21 mouse cellular contexts compared by ENCODE assay signal in the genomic region with DNA sequence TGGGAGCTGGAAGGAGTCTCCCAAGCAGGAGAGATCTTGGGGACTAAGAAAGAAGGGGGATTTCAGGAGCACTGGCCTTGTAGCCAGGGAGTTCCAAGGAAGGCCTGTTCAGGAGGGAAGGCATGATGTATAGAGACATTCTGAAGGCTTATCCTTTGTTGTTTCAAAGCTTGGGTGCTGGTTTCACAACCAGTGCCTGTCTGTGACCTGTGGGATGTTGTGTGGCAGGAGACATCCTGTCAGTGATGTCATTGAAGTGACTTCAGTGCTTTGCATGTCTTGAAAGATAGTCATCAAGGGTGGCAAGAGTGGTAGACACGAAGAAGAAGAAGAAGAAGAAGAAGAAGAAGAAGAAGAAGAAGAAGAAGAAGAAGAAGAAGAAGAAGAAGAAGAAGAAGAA. TPM values are rescaled to one million over a fixed set of nuclear protein-coding genes. Genes with fewer than 3 reads are reported as not detected.
DNase-seq lines count a peak whose midpoint lies in the region; ATAC-seq and TF ChIP-seq lines count a peak whose summit lies in the region.
"Had no signal": no experiment of that assay in that cellular context is flagged by ENCODE, and none has a peak within 500 bp of the region (broad histone marks: within the 10 kb centered on the region; RNA-seq: fewer than 3 reads in every experiment).

No protein-coding gene starts in this region.

- intact Hi-C loops in left cerebral cortex, postnatal 4 days (cut with DNase I) = no loop called here
- intact Hi-C loops in left cerebral cortex, postnatal 25 days (cut with DNase I) = no loop called here

- no peak overlapping the region for H3K9ac ChIP-seq in midbrain, embryonic 15.5 days
- H3K9ac ChIP-seq: forebrain, embryonic 12.5 days; heart, embryonic 13.5 days; hindbrain, embryonic 13.5 days; intestine, embryonic 15.5 days; limb, embryonic 12.5 days; liver, embryonic 12.5 days; neural tube, embryonic 12.5 days had no signal

- TF ChIP-seq CTCF in thymus, adult 2 months (IDR thresholded peaks at IDR 0.05; ENCODE audit: borderline replicate concordance, control insufficient read depth, extremely low read depth, insufficient read depth, low read length, poor library complexity) = no peak

- H3K27me3 ChIP-seq in thymus, adult 2 months (ENCODE audit: control insufficient read depth, insufficient read depth, low read length) = no peaks in the 10 kb centered on the region; the same call in 1 of the 2 replicates
- no peaks in the 10 kb centered on the region for H3K27me3 ChIP-seq in midbrain, embryonic 15.5 days (replicated peaks)
- H3K27me3 ChIP-seq: hindbrain, embryonic 13.5 days; intestine, embryonic 15.5 days; limb, embryonic 12.5 days; liver, embryonic 12.5 days; neural tube, embryonic 12.5 days had no signal

- TF ChIP-seq POLR2A in thymus, adult 2 months (IDR thresholded peaks at IDR 0.05; ENCODE audit: control insufficient read depth, extremely low read depth, insufficient read depth, low read length, poor library complexity) = no peak

- no peaks in the 10 kb centered on the region for H3K36me3 ChIP-seq in thymus, adult 2 months (ENCODE audit: control insufficient read depth, insufficient read depth, low read length)
- H3K36me3 ChIP-seq in midbrain, embryonic 15.5 days (replicated peaks) = no peaks in the 10 kb centered on the region
- H3K36me3 ChIP-seq: embryonic facial prominence, embryonic 10.5 days; forebrain, embryonic 12.5 days; heart, embryonic 13.5 days; hindbrain, embryonic 13.5 days; intestine, embryonic 15.5 days; limb, embryonic 12.5 days; liver, embryonic 12.5 days; neural tube, embryonic 12.5 days had no signal

- H3K4me2 ChIP-seq in midbrain, embryonic 15.5 days = no peak overlapping the region
- H3K4me2 ChIP-seq: forebrain, embryonic 12.5 days; heart, embryonic 13.5 days; hindbrain, embryonic 13.5 days; intestine, embryonic 15.5 days; limb, embryonic 12.5 days; liver, embryonic 12.5 days; neural tube, embryonic 12.5 days had no signal

- peaks cover 50% of the 10 kb centered on the region for H3K4me1 ChIP-seq in thymus, adult 2 months (replicated peaks; ENCODE audit: control insufficient read depth, insufficient read depth, low read length)
- H3K4me1 ChIP-seq in midbrain, embryonic 15.5 days = no peaks in the 10 kb centered on the region
- H3K4me1 ChIP-seq: heart, embryonic 13.5 days; hindbrain, embryonic 13.5 days; intestine, embryonic 15.5 days; liver, embryonic 12.5 days; neural tube, embryonic 12.5 days had no signal

- DNase-seq in thymus, adult 2 months = peak; percentile 45
- DNase-seq in thymus, postnatal 10 days (ENCODE audit: low spot score in 2 of 2) = no peak
- peak; percentile 46 to 59 for DNase-seq in CD8-positive naive resting alpha-beta T cell, adult 2 months (ENCODE audit: low read depth in 2 of 2, low spot score in 2 of 2)
- peak; percentile 85 for DNase-seq in induced T-regulatory cell, adult 2 months (ENCODE audit: low read depth)
- DNase-seq in left cerebral cortex, postnatal 4 days = no peak
- no peak for DNase-seq in left cerebral cortex, postnatal 25 days (ENCODE audit: low spot score in 2 of 2)
- DNase-seq: cerebellum, adult 8-10 months; kidney, adult 9 months; kidney, postnatal 4 days; lung, adult 2 months had no signal

- no peaks in the 10 kb centered on the region for H3K9me3 ChIP-seq in midbrain, embryonic 15.5 days
- H3K9me3 ChIP-seq: embryonic facial prominence, embryonic 10.5 days; forebrain, embryonic 12.5 days; heart, embryonic 13.5 days; hindbrain, embryonic 13.5 days; intestine, embryonic 15.5 days; limb, embryonic 12.5 days; liver, embryonic 12.5 days; neural tube, embryonic 12.5 days had no signal

- peak overlapping the region; percentile 48; the same call in 1 of the 2 replicates for H3K27ac ChIP-seq in thymus, adult 2 months (ENCODE audit: control insufficient read depth, insufficient read depth, low read length)
- H3K27ac ChIP-seq in midbrain, embryonic 15.5 days = no peak overlapping the region
- H3K27ac ChIP-seq: embryonic facial prominence, embryonic 10.5 days; forebrain, embryonic 12.5 days; heart, embryonic 13.5 days; hindbrain, embryonic 13.5 days; intestine, embryonic 15.5 days; limb, embryonic 12.5 days; liver, embryonic 12.5 days; neural tube, embryonic 12.5 days; stomach, postnatal 0 days had no signal

- 10% methylated on average over 1 of the region's 1 CpGs for WGBS in thymus, adult 2 months
- 89% methylated on average over 1 of the region's 1 CpGs for WGBS in midbrain, embryonic 15.5 days

- ATAC-seq in neutrophil, adult 5-6 weeks (ENCODE audit: extremely low read depth, insufficient number of reproducible peaks, low FRiP score, poor library complexity, severe bottlenecking) = peak; percentile 43; the same call in 1 of the 2 replicates
- no peak for ATAC-seq in midbrain, embryonic 15.5 days (replicated peaks)
- ATAC-seq: intestine, embryonic 15.5 days; liver, embryonic 12.5 days had no signal

- H3K4me3 ChIP-seq in thymus, adult 2 months (ENCODE audit: control insufficient read depth, insufficient read depth, low read length) = no peak overlapping the region
- H3K4me3 ChIP-seq in midbrain, embryonic 15.5 days = no peak overlapping the region
- H3K4me3 ChIP-seq: embryonic facial prominence, embryonic 10.5 days; forebrain, embryonic 12.5 days; heart, embryonic 13.5 days; hindbrain, embryonic 13.5 days; intestine, embryonic 15.5 days; limb, embryonic 12.5 days; liver, embryonic 12.5 days; neural tube, embryonic 12.5 days had no signal

RNA-seq across cellular contexts. Expression of a gene that starts 13.7 kb away (rescaled TPM):
- 1,143 and 1,279 TPM in 2 replicates for polyA plus RNA-seq in thymus, adult 2 months (2012; rRNA removed)
- total RNA-seq in neutrophil, adult 5-6 weeks (2017) = 920 and 1,038 TPM in 2 replicates
- 10 to 100 TPM; 22.5 to 23.7 TPM for total RNA-seq in left cerebral cortex, postnatal 4 days (2021)
- total RNA-seq in left cerebral cortex, postnatal 25 days (2021) = 1 to 10 TPM; 1.6 to 2.4 TPM
- 7.0 and 7.1 TPM in 2 replicates for polyA plus RNA-seq in midbrain, embryonic 15.5 days (2015; fragmentation: Nextera tagmentation; extraction: Ambion mirVana)

Comparison
In these comparisons a context has a peak if more than half of its experiments do, and no peak if none do; other contexts are left out.
1. DNase-seq: peak in thymus, adult 2 months (single experiment), CD8-positive naive resting alpha-beta T cell, adult 2 months (2 of 2) and induced T-regulatory cell, adult 2 months (single experiment); none in thymus, postnatal 10 days (0 of 2), left cerebral cortex, postnatal 4 days (single experiment) and left cerebral cortex, postnatal 25 days (0 of 2).
2. RNA of a gene that starts 13.7 kb away (total RNA-seq): 920 to 1,038 TPM in neutrophil, adult 5-6 weeks; 22.5 to 23.7 TPM in left cerebral cortex, postnatal 4 days and 1.6 to 2.4 TPM in left cerebral cortex, postnatal 25 days; every median in the first group is over 10 times any median in the second.